ENCODE assay signal across 22 mouse cellular contexts in genomic region chr1:150857779-150858178, GRCm38 (mm10).
A peak's percentile ranks its signal among the peaks of the same experiment; 100 is the strongest.
DNase-seq lines count a peak whose midpoint lies in the region; ATAC-seq lines count a peak whose summit lies in the region.
"Had no signal": no experiment of that assay in that cellular context is flagged by ENCODE, and none has a peak within 500 bp of the region (broad histone marks: within the 10 kb centered on the region; RNA-seq: fewer than 3 reads in every experiment).

No protein-coding gene starts in this region.

- no peaks in the 10 kb centered on the region for H3K36me3 ChIP-seq in hindbrain, embryonic 11.5 days (ENCODE audit: control insufficient read depth, insufficient read depth, low read length)
- H3K36me3 ChIP-seq: embryonic facial prominence, embryonic 15.5 days; hindbrain, embryonic 13.5 days; intestine, embryonic 15.5 days had no signal

- no peak for DNase-seq in cerebellum, postnatal 14 days
- peak; percentile 16 for DNase-seq in cerebellum, adult 8-10 months
- no peak for DNase-seq in cerebellum, postnatal 4 days (ENCODE audit: low spot score in 2 of 2)
- peak; percentile 77 for DNase-seq in brain, adult 2 months (ENCODE audit: low read depth, low spot score)
- DNase-seq in hindbrain, embryonic 11.5 days (ENCODE audit: low spot score), result no peak
- DNase-seq: adrenal gland, postnatal 10 days; adrenal gland, postnatal 36 days; forebrain, postnatal 0 days; gastrocnemius, adult 2 months; gastrocnemius, postnatal 14 days; heart, adult 11 months; kidney, adult 11 months; kidney, adult 8-10 months had no signal

- no peak overlapping the region for H3K27ac ChIP-seq in hindbrain, embryonic 11.5 days (ENCODE audit: low read depth, low read length)
- H3K27ac ChIP-seq: embryonic facial prominence, embryonic 12.5 days; embryonic facial prominence, embryonic 15.5 days; gastrocnemius, adult 2 months; hindbrain, embryonic 13.5 days; intestine, embryonic 15.5 days had no signal

- ATAC-seq in cerebellum, adult (ENCODE audit: insufficient number of reproducible peaks, low FRiP score, low TSS enrichment), result peak; percentile 87
- ATAC-seq in hindbrain, embryonic 11.5 days (ENCODE audit: low FRiP score), result no peak
- ATAC-seq: activated CD4-positive, CD25-positive, alpha-beta regulatory T cell, adult 4 months; forebrain, embryonic 14.5 days; forebrain, postnatal 0 days; hindbrain, embryonic 16.5 days; intestine, embryonic 15.5 days had no signal

- no peak overlapping the region for H3K4me2 ChIP-seq in hindbrain, embryonic 11.5 days (replicated peaks; ENCODE audit: low read depth, low read length)
- H3K4me2 ChIP-seq: embryonic facial prominence, embryonic 12.5 days; embryonic facial prominence, embryonic 15.5 days; heart, embryonic 11.5 days; hindbrain, embryonic 13.5 days; intestine, embryonic 15.5 days had no signal

- no peak overlapping the region for H3K4me3 ChIP-seq in hindbrain, embryonic 11.5 days (ENCODE audit: low read depth, low read length)
- H3K4me3 ChIP-seq: embryonic facial prominence, embryonic 12.5 days; embryonic facial prominence, embryonic 15.5 days; gastrocnemius, adult 2 months; hindbrain, embryonic 13.5 days; intestine, embryonic 15.5 days had no signal

- no peaks in the 10 kb centered on the region for H3K9me3 ChIP-seq in hindbrain, embryonic 11.5 days (ENCODE audit: control insufficient read depth, low read length)
- H3K9me3 ChIP-seq: embryonic facial prominence, embryonic 12.5 days; embryonic facial prominence, embryonic 15.5 days; hindbrain, embryonic 13.5 days; intestine, embryonic 15.5 days had no signal

- WGBS in hindbrain, embryonic 11.5 days, result 71% methylated on average over 2 of the region's 2 CpGs

- no peaks in the 10 kb centered on the region for H3K4me1 ChIP-seq in hindbrain, embryonic 11.5 days (replicated peaks; ENCODE audit: control insufficient read depth, insufficient read depth, low read length)
- H3K4me1 ChIP-seq: embryonic facial prominence, embryonic 12.5 days; embryonic facial prominence, embryonic 15.5 days; hindbrain, embryonic 13.5 days; intestine, embryonic 15.5 days had no signal

- H3K9ac ChIP-seq in hindbrain, embryonic 11.5 days (ENCODE audit: low read depth, low read length), result no peak overlapping the region
- H3K9ac ChIP-seq: embryonic facial prominence, embryonic 12.5 days; embryonic facial prominence, embryonic 15.5 days; forebrain, postnatal 0 days; hindbrain, embryonic 13.5 days; intestine, embryonic 15.5 days had no signal

- H3K27me3 ChIP-seq in hindbrain, embryonic 11.5 days (ENCODE audit: control insufficient read depth, insufficient read depth, low read length), result no peaks in the 10 kb centered on the region
- H3K27me3 ChIP-seq: embryonic facial prominence, embryonic 12.5 days; embryonic facial prominence, embryonic 15.5 days; hindbrain, embryonic 13.5 days; intestine, embryonic 15.5 days had no signal

Comparison
In these comparisons a context has a peak if more than half of its experiments do, and no peak if none do; other contexts are left out.
1. DNase-seq: peak in cerebellum, adult 8-10 months (single experiment) and brain, adult 2 months (single experiment); none in cerebellum, postnatal 14 days (0 of 2), cerebellum, postnatal 4 days (0 of 2) and hindbrain, embryonic 11.5 days (single experiment).